Mouse (Mus musculus): ENCODE measurements around the gene Stmn3.

Stmn3 gene

DNA sequence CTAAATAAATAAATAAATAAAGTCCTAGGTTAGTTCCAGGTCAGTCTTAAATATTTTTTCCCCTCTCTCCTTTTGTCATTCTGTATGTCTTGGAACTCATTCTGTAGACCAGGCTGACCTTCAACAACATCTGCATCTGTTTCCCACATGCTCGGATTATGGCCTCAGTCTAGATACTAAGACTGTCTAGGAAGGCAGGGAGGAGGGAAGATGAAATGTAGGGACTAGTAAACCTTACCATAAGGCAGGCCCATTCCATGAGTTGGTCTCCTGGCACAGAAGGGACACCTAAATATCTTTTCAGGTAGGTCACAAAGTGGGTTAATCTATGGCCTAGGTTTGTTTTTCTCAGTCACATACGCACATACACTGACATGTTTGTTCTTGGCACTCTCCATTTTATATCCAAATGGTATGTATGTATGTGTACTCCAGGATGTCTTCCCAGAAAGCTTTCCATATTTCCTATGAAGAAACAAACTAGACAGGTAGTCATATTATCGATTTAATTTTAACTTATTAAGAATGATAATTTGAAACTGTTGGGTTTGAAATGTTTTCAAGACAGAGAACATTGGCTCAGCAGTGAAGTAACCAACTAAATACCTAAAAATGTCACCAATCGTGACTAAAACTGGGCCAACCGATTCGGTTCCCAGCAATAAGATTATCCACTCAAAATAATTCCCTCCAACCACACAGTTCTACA is 27.5 kb downstream of the Stmn3 start:
- DNase-seq (ENCODE audit: low read depth, low spot score): peak; percentile 16

- DNase-seq (ENCODE audit: low read depth, low spot score): no peak
These were observed 34.3 kb downstream of the Stmn3 start for GRCm38 (mm10) chr2:181279968-181280367.

DNA sequence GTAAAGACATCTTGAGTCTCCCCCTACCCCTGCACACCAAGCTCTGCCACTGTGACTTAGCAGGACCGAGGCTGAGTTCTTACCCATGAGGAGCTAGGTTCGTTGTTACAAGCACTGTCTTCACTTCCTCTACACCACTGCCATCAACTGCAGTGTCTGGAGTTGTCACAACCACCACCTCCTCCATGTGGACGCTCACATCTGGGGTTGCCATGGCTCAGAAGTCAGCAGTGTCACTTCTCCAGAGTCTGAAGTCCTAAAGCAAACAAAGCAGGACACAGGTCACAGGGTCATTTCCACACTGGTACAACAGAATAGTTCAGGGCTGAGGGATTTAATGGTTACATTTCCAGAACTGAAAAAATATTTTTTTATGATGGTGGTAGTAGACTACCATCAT is 36.4 kb downstream of the Stmn3 start:
- no peak for DNase-seq (ENCODE audit: low read depth, low spot score)

DNA sequence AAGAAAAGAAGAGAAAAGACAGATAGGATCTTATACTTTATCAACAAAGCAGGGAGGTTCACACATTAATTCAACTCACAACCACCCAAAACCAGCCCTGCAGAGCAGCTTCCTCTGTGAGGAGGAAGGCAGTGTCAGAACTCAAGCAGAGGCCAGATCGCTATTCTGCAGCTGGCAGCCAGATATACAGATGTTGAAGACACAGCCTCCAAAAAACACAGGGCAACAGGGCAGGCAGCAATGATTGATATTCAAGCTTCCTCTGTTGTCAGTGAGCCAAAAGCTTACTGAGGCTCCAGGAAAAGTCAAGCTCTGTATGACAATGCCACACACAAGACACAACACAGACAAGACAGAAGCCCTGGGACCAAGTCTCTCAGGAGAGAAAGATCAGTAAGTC is 37.5 kb downstream of the Stmn3 start:
- no peak for DNase-seq (ENCODE audit: low read depth, low spot score)

DNA sequence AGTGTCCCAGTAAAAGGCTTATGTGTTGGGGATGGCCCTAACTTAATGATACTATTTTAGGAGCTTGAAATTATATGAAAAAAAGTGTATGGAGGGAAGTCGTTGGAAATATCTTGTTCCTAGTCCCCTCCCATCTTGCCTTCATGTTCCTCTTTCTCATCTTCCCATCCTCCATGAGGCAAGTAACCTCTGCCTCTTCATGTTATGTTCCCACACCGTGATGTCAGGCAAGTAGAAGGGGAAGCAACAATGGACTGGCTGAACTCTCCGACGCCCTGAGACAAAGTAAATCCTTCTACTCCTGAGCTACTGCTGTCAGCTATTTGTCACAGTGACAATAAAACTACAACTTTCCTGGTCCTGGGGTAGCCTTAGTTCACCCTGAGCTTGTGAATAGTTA is 39.7 kb downstream of the Stmn3 start:
- no peak for DNase-seq (ENCODE audit: low read depth, low spot score)

DNA sequence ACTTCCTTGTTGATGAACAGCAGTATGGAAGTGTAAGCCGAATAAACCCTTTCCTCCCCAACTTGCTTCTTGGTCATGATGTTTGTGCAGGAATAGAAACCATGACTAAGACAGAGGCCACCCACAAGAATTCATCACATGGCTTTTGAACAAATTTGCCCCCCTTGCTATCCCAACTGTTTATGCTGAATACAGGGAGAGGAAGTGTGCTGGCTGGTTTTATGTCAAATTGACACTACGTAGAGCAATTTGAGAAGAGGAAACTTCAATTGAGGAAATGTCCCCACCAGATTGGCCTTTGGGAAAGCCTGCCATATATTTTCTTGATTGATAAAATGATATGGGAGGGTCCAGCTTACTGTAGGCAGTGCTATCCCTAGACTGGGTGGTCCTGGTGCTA is 40.5 kb downstream of the Stmn3 start:
- DNase-seq (ENCODE audit: low read depth, low spot score): no peak

DNA sequence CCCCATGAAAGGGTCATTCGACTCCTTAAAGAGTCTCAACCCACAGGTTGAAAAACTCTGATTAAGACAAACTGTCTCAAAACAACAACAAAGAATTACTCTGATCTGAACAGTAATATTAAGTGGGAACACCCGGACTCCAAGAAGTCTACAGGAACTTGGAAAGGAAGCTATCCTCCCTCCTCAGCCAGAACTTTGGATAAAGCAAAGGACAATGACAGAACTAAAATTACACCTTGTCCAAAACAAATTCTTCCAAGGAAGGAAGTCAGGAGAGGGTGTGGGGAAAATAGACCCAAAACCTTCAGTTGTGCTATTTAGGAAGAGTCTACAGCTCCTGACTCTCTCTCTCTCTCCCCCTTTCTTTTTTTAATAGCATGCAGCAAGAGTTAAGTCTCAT is 42.2 kb downstream of the Stmn3 start:
- DNase-seq (ENCODE audit: low read depth, low spot score): no peak

DNA sequence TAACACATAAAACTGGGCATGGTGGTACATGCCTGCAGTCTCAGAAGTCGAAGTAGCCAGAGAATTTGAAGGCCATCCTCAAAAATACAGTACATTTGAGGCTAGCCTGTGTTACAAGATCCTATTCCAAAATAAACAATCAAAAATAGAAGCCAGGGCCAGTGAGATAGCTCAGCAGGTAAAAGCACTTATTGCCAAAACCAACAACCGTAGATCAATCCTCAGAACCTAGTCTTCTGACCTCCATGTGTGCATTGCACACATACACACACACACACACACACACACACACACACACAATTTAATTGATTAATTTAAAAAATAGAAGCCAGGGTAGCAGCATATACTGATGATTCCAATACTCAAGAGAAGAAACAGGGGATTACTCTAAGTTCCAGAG is 47.5 kb downstream of the Stmn3 start:
- no peak for DNase-seq (ENCODE audit: low read depth, low spot score)

Data from CD4-positive, CD25-positive, alpha-beta regulatory T cell, adult 2 months (primary cell).